Mouse (Mus musculus) thymus, adult 2 months (tissue): ENCODE results near the gene Nsd2.

ENCODE experiments used
- CTCF ChIP-seq: fragments of 200-500 bp; IDR thresholded peaks from 2 replicates; pipeline ENCODE4 v1.5.1; 2012; ENCODE audit warnings: mild to moderate bottlenecking, control low read depth, low read length, moderate library complexity, borderline replicate concordance; ENCODE audit not compliant: control insufficient read depth, poor library complexity, insufficient read depth; ENCODE audit errors: extremely low read depth
- POLR2A ChIP-seq: fragments of 200-500 bp; IDR thresholded peaks from 2 replicates; pipeline ENCODE4 v1.6.1; 2012; ENCODE audit warnings: mild to moderate bottlenecking, low read length, control low read depth, moderate library complexity; ENCODE audit not compliant: control insufficient read depth, poor library complexity, insufficient read depth; ENCODE audit errors: extremely low read depth

DNA sequence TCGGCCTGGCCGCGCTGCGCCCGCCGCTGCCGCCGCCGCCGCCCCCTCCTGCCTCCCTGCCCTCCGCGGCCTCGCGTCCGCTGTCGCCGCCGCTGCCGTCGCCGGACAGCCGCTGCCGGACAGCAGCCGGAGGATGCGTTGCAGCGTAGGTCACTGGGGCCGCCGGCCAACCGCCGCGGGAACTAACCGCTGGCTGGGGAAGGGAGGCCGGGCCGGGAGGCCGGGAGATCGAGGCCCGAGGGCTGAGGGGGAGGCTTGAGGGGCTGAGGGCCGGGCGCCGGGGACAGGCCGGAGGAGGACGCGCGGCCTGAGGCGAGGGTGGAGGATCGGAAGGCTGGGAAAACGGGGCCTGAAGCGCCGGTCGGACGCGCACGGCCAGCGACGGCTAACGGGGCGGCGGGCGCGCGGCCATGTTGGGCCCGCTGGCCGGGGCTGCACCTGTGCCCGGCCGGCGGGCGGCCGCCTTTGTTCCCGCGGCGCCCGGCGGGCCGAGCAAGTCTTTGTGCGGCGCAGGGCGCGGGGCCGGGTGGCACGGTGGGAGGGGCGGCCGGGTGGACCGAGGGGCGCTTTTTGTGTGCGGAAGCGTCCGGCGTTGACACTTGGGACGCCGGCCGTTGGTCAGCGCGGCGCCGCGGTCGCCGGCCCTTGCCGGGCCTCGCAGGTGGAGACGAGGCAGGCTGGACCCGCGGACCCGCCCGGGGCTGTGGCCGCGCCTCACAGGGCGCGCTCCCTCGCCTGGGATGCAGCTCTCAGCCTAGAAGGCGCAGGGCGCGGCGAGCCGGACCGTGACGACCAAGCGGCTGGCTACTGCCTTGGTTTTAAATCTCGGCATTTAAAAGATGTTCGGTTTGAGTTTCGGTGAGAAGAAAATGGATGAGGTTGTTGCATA is 452 bp downstream of the Nsd2 start:
- TF ChIP-seq CTCF = no peak; the same call in 1 of the 2 replicates
- TF ChIP-seq POLR2A = no peak
